Mouse (Mus musculus) T-helper 2 cell (primary cell): ENCODE results near the gene Tmem184a.

Experiments used
- in situ Hi-C: fragments of 300-600 bp; cut with MboI, MseI; formaldehyde crosslinking; loops from one replicate; pipeline ENCODE4 v1.15.1; 2025; ENCODE audit warnings: high pct_unique_total_duplicates

Gene Tmem184a

DNA sequence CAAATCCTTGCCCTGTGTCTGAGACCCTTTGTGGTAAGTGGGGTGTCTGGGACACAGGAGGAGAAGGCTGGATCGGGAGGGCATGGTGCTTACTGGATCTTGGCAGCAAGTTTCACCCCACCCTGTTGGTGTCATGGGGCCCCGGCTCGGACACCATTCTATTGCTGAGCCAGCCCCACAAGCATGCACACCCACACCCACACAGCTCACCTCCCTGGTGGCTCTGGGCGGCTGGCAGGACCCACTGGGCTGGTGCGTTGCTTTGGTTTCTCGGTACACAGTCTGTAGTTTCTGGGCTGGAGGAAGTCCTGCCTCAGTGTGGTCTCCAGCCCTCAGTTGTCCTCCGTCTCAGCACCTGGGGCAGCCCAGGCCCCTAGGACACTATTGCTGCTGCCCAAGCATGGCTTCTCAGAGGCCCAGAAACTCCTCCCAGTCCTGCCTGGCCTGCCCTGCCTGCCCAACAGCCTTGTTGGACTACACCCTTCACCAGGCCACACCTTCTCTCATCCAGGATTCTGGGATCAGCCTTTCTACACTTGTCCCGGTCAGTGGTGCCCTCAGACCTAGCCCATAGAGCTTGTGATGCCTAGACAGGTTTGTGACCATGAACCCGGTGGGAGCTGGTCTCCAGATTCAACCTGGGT is at the start of gene Tmem184a:
Tmem184a (minus strand) TSS at position 380 of the 644 bp plus-strand sequence.
- in situ Hi-C loops: no loop called here

GRCm38 (mm10) chr5:139862759-139863158 is 43.0 kb upstream of the Tmem184a start:
- in situ Hi-C loops: no loop called here

GRCm38 (mm10) chr5:139860328-139861104 is 40.8 kb upstream of the Tmem184a start:
- in situ Hi-C loops: no loop called here

DNA sequence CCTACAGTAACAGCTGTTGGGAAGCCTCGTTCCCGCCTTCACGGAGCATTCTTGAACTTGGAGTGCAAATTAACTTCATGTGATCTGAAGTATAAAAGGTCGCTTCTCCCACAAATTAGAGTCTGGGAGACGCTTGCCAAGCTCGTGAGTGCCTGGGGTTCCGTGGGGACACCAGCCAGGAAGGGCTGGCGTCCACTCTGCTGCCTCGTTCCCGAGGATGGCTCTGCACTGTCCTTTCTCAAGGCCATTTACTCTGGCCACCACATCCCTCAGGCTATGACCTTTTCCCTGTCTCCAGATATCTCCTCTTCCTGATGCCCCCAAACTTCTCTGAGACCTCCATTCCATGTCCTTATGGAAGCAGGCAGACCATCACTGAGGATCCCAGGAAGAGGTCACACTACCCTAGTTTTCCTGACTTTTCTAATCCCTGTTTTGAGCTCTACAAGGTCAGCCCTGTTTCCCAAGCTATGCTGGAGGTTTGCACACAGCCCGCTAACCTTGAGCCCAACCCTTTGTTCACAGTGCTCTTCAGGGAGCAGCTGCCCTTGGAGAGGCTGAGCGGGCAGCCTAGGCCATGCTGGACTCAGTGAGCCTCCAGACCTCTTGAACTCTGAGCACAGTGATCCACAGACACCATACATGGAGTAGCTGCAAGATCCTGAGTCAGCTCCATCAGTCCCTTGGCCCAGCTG is 30.1 kb upstream of the Tmem184a start:
- in situ Hi-C loops: no loop called here

GRCm38 (mm10) chr5:139839142-139839541 is 19.4 kb upstream of the Tmem184a start:
- in situ Hi-C loops: no loop called here

GRCm38 (mm10) chr5:139838476-139838892 is 18.8 kb upstream of the Tmem184a start:
- in situ Hi-C loops: no loop called here

GRCm38 (mm10) chr5:139835706-139836105 is 16.0 kb upstream of the Tmem184a start:
- in situ Hi-C loops: no loop called here

DNA sequence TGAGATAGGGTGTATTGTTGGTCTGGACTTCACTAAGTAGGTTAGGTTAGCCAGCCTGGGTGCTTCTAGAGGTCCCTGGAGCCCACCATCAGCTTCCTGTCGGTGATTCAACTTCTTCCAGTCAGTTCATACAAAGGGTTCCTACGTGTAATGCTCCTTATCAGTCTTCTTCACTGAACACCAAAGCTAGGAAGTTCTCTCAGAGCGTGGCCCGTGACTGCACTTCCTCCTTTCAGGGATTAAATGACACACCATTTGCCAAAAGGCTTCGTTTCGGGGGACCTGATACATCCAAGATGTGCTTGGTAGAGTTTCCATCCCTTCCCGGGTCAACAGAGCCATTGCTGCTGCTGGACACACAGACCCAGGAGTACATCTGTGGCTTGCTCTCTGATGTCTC is 12.4 kb upstream of the Tmem184a start:
- in situ Hi-C loops: no loop called here

GRCm38 (mm10) chr5:139830734-139831133 is 11.0 kb upstream of the Tmem184a start:
- in situ Hi-C loops: no loop called here

DNA sequence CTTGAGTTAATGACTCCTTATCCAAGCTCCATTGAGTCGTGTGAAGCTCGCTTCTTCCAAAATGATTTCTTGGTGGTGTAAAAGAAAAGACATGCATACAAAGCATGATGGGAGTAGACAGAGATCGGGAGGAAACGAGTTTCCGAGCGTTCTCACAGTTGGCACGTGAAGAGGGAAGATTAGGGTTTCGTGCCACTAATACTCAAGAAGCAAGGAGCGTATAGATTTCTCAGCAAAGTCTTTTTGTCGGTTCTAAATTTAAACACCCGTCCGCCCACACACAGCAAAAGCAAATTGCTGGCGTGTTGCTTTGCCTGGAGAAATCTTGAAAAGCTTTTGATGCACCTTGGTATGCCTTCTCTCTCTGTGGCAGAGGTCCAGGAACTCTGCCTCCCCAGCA is 9.7 kb upstream of the Tmem184a start:
- in situ Hi-C loops: no loop called here

GRCm38 (mm10) chr5:139827593-139827992 is 7.9 kb upstream of the Tmem184a start:
- in situ Hi-C loops: no loop called here

DNA sequence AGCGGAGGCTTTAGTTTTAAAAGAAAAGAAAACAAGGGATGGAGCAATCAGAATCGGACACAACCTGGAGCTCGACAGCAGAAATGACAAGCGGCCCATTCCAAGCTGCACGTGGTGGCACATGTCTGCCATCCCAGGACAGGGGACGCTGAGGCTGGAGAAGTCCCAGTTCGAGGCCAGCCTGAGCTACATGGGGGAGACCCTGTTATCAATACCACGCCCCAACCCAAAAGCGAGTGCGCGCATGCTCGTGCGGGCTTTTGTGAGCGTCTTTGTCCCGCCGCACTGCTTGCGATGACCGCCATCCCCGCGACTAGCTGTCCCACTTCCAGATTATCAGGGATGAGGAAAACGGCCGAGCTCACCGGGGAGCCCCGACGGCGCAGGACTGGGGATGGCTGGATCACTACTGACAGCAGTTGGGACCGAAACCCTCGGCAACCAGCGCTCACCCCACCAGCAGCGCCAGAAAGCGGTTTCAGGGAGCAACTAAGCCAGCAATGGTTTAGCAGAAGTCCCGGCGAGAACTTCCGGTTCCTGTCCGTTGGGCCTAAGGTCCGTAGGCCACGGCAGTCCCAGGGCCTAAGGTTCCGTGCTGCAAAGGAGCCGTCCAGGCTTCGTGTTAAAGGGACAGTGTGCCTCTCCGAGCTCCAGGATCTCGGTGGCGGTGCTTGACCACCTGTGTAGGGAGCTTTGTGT is 6.8 kb upstream of the Tmem184a start, which contains the start of the genes Gm26938 and Psmg3:
Gm26938 (minus strand) TSS at position 51 of the 699 bp plus-strand sequence.
Psmg3 (minus strand) TSS at position 529 of the 699 bp plus-strand sequence.
- in situ Hi-C loops: no loop called here

DNA sequence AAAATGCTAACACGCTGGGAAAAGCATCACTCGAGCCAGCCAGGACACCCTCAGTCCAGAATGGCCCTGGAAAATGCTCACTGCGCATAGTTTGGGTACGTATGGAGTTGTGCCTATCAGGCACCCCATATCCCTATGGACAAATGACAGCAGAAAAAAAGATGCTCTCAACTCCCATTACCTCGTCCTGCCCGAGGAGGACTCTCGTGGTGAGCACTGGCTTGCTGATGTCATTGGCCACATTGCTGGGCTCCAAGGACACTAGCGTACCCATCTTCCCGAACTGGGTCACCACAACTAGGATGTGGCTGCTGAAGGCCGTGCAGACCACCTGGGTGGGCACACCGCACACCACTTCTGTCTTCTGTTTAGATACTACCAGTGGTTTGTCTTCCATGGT is 6.2 kb upstream of the Tmem184a start:
- in situ Hi-C loops: no loop called here

GRCm38 (mm10) chr5:139824531-139824930 is 4.8 kb upstream of the Tmem184a start:
- in situ Hi-C loops: no loop called here

- in situ Hi-C loops: no loop called here
These were observed 2.0 kb upstream of the Tmem184a start for GRCm38 (mm10) chr5:139821466-139822459.

DNA sequence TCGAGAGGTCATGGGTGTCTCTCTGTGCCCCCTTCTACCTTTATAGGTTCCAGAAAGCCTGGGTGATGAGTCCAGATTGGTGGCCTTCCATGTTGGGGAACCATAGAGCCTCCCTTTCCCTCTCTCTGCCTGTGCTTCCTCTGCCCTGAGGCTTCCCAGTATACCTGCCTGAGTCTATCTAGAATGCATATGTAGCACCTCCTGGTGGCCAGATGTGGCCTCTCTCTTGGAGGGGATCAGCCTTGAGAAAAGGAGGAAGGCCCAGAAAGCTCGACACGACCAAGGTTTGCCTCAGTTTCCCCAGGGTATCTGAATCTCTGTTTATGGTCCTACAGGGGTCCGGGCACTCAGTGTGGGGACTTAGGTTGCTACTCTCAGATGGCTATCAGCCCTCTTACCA is 916 bp downstream of the Tmem184a start:
- in situ Hi-C loops: no loop called here

DNA sequence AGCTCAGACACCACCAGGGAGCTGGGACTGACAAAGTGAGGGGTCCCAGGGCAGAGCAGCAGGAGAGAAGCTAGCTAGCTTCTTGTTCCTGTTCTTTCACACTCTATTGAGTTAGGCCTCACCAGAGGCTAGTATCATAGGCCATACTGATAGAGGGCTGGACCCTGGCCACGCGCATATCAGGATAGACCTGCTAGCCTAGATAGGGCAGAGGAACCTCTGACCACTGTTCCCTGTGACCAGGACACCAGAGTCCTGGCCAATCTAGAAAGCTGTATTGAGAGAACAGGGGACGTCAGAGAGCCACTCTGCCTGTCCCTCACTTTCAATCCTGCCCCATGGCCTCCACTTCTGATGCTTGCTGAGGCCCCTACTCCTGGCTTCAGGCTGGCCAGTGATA is 1.7 kb downstream of the Tmem184a start:
- in situ Hi-C loops: no loop called here

- in situ Hi-C loops: no loop called here
These were observed 2.4 kb downstream of the Tmem184a start for GRCm38 (mm10) chr5:139817292-139817691.

DNA sequence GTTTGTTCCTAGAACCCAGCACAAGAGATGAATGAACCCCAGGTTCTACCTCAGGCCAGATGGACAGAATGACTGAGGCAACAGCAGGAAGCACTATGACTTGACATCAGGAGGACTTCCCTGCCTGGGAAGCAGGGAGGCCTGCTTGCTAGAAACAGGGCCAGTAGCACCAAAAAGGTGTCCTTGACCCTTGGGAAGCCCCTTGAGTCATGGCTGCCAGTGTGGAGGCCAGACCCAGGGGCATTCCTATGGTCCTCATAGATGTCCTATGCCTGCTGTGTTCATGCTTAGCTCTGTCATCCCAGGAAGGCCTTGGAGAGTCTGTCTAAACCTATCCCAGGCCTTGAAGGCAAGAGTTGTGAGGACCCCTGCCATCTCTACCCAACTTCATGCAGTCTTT is 3.3 kb downstream of the Tmem184a start:
- in situ Hi-C loops: no loop called here

DNA sequence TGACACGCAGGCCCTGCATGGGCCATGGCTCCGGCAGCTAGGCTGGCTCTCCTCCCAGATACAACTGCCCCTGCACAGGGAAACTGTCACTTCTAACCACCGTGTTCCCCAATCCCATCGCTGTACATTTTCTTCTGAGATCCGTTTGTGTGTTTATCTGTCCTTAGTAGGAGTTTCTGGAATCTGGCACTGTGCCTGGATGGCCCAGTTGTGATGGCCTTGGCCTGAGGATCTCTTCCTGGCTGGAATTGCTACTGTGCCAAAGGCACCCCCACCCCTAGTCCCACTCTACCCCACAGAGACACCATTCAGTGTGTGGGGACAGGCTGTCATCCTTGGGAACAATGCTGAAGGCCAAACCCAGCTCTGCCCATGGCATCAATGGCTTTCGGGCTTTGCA is 3.8 kb downstream of the Tmem184a start:
- in situ Hi-C loops: no loop called here
